Mouse (Mus musculus): ENCODE results near the gene 4930562C15Rik.

DNA sequence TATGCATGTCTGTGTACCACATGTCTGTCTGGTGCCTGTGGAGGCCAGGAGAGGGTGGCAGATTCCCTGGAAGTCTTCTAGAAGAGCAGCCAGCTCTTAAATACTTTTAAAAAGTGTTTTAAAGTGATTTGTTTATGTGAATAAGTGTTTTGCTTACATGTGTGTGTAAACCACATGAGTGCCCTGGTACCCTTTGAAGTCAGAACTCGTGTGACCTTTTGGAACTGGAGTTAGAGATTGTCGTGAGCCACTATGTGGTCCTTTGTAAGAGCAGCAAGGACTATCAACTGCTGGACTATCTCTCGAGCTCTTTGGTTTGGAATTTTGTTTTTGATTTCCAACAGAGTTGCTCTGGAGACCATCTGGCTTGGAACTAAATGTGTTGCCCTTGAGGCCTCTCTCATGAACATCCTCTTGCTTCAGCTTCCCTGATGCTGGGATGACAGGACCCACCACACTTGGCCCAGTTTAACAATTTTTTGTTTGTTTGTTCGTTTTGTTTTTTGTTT is 55.0 kb downstream of the 4930562C15Rik start:
- TF ChIP-seq CTCF (IDR thresholded peaks at IDR 0.05; ENCODE audit: extremely low read depth, insufficient read depth, low read length) (no peak), POLR2A (IDR thresholded peaks at IDR 0.05; ENCODE audit: extremely low read depth, insufficient read depth, low read length) (no peak)
